Mouse (Mus musculus): ENCODE results near the gene Mia.

- TF ChIP-seq ZNF384 (IDR thresholded peaks at IDR 0.05; ENCODE audit: low read depth, low read length) (no peak), CHD2 (IDR thresholded peaks at IDR 0.05; ENCODE audit: low read depth, low read length) (no peak)
Observed at GRCm38 (mm10) chr7:27195681-27196611, 15.0 kb upstream of the Mia start, which contains the start of the genes BC024978 and Snrpa.

Data from ES-E14 (cell line).